Mouse (Mus musculus) heart, adult 9 months (tissue): ENCODE data around the gene Hacl1.

Experiments used
- DNase-seq, 2 experiments: peaks; one replicate each; pipeline ENCODE4 v3.0.0; 2022; ENCODE audit warnings: low spot score in 2 of 2

Hacl1 gene

GRCm38 (mm10) chr14:31662555-31663211 is 21.6 kb upstream of the Hacl1 start:
- peak; percentile 94 to 95 for DNase-seq

GRCm38 (mm10) chr14:31661671-31662554 is 20.8 kb upstream of the Hacl1 start:
- peak; percentile 88 to 91 for DNase-seq

GRCm38 (mm10) chr14:31660312-31661093 is 19.4 kb upstream of the Hacl1 start:
- DNase-seq: no peak

GRCm38 (mm10) chr14:31659501-31660181 is 18.6 kb upstream of the Hacl1 start:
- DNase-seq: peak; percentile 70 to 75

GRCm38 (mm10) chr14:31658126-31658680 is 17.1 kb upstream of the Hacl1 start:
- no peak for DNase-seq

GRCm38 (mm10) chr14:31656857-31657645 is 16.0 kb upstream of the Hacl1 start:
- DNase-seq: peak in 1 of 2 experiments; percentile 67

- DNase-seq: no peak
Observed at GRCm38 (mm10) chr14:31656386-31656785, 15.3 kb upstream of the Hacl1 start.

- no peak for DNase-seq
Observed at GRCm38 (mm10) chr14:31655406-31655805, 14.3 kb upstream of the Hacl1 start.

GRCm38 (mm10) chr14:31654816-31655215 is 13.7 kb upstream of the Hacl1 start:
- DNase-seq: no peak

- no peak for DNase-seq
Observed at GRCm38 (mm10) chr14:31653101-31653875, 12.2 kb upstream of the Hacl1 start.

GRCm38 (mm10) chr14:31652624-31653023 is 11.5 kb upstream of the Hacl1 start:
- DNase-seq: no peak

- DNase-seq: no peak
Observed at GRCm38 (mm10) chr14:31652106-31652505, 11.0 kb upstream of the Hacl1 start.

GRCm38 (mm10) chr14:31651206-31651605 is 10.1 kb upstream of the Hacl1 start:
- no peak for DNase-seq

- no peak for DNase-seq
Observed at GRCm38 (mm10) chr14:31650347-31650746, 9.3 kb upstream of the Hacl1 start.

- no peak for DNase-seq
Observed at GRCm38 (mm10) chr14:31647991-31648390, 6.9 kb upstream of the Hacl1 start.

GRCm38 (mm10) chr14:31645920-31646319 is 4.8 kb upstream of the Hacl1 start:
- DNase-seq: no peak

GRCm38 (mm10) chr14:31644931-31645547 is 4.0 kb upstream of the Hacl1 start:
- DNase-seq: no peak

GRCm38 (mm10) chr14:31644183-31644830 is 3.2 kb upstream of the Hacl1 start:
- no peak for DNase-seq
